Mouse (Mus musculus): ENCODE measurements around the gene Gm49336.

Gene Gm49336

DNA sequence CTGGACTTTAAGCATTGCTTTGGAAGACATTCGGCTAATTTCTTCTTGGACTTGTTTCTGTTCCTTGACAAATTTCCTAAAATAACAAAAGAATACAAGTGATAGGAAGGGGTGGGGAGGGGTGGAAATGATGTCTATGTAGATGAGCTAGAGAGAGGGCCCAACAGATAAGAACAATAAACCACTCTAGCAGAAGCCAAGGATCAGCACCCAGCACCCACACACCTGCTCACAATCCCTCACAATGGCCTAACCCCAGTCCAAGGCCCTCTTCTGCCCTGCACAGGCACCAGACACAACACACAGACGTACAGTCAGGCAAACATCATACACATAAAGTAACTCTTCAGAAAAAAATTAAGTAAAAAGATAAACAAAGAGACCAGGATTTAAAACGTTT is 12.8 kb downstream of the Gm49336 start:
- DNase-seq (ENCODE audit: low spot score), result no peak

DNA sequence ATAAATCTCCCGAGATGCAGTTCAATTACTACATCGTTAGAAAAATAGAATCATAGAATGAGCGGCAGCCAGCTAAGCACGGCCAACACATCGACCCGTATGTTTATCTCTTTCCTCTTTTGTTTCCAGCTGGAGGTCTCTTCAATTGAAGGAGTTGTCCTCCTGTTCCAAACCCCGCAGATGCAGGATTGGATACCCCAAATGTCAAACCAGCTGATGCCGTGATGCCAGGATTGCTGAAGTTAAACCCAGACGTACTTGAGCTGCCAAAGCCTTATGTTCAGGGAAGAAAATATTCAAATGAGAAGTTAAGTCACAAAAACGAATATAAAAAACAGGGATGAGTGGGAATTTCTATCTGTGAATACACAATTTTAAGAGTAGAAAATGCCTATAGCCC is 31.4 kb downstream of the Gm49336 start:
- no peak for DNase-seq (ENCODE audit: low spot score)

DNA sequence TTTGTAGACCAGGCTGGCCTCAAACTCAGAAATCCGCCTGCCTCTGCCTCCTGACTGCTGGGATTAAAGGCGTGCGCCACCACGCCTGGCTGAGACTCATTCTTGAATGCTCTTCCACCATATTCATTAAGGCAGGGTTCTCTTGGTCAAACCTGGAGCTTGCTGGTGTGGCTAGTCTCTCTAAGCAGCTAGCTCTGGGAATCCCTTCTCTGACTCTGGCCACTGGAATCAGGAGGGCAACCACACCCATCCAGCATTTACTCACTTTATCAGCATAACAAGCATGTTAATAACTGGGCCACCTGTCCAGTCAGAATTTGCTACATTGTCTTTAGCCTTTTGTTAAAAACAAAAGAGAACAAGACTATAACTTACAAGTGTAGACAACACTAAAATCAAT is 33.7 kb downstream of the Gm49336 start:
- DNase-seq (ENCODE audit: low spot score), result no peak

DNA sequence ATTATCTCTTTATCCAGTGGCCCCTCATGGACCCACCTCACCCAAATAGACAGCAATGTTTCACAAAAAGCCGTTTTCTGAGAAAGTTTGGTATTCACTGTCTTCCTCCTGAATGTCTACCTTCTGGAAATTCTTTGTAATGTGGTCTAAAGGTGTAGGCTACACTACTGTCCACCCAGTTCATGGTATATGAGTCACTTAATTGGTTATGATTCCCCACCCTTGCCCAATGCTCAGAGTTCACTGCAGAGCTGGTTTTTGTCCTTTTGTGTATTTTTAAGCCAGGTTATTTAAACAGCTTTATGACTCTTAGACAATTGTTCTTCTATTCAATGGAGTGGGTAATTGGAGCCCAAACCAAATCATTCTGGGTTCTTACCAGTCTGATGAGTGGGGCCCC is 35.2 kb downstream of the Gm49336 start:
- no peak for DNase-seq (ENCODE audit: low spot score)

DNA sequence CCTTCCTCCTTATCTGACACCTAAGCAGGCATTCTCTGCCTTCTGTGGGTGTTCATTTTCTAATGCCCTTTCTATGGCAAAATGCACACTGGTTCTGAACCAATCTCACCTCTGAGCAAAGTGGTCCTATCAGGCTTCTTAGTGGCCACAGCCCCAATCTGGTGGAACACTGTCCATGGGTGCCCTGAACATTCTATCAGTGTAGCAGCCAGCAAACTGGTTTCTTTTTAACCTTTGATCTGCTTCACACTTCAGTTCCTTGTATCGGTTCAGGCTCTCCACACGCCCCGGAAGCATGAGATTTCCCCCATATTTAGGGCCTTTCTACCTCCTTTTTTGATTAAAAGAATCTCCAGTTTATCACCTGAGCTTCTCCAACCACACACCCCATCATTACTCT is 36.3 kb downstream of the Gm49336 start:
- no peak for DNase-seq (ENCODE audit: low spot score)

DNA sequence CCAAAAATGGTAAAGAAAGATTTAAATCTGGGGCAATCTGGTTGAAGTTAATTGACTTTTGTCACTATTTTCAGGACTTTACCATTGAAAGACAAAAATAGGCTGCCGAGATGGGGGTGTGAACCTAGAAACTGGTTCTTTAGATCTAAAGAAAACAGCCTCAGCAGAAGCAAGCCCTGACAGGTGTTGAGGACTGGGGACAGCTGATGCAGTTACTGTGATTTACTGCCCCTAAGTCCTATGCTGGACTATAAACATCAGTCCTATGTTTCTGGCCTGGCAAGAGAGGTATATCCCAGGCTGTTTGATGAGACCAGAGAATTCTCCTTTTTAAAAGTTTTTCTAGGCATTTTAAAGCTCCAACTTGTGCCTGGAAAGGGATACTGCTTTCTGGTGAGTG is 37.3 kb downstream of the Gm49336 start:
- DNase-seq (ENCODE audit: low spot score), result no peak

DNA sequence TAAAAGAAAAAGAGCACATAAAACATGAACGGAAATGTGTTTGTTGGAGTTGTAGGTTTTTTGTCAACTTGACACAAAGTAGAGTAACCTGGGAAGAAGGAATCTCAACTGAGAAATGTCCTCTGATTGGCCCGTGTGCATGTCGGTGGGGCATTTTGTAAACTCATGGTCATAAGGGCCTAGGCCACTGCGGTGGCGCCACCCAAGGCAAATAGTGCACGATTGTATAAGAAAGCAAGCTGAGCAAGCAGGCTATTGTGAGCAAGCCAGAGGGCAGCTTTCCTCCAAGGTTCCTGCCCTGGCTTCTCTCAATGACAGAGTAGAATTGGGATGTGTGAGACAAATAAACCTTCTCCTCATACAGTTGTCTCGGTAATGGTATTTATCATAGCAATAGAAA is 42.1 kb downstream of the Gm49336 start:
- no peak for DNase-seq (ENCODE audit: low spot score)

DNA sequence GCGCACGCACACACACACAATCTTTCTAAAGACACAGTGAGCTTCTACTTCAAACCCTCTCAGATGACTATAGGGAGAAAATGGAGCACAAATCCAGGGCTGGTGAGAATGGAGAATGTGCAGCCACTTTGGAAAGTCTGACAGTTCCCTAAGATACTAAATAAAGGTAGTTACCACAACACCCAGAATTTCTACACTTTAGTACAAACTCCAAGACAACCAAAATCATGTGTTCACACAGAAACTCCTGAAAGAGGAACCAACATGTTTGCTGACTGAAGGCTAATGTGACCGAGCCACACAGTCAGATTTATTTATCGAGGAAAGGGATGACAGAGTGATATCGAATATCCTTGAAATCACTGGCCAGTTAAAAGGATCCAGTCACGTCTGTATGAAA is 46.3 kb downstream of the Gm49336 start:
- no peak for DNase-seq (ENCODE audit: low spot score)

DNA sequence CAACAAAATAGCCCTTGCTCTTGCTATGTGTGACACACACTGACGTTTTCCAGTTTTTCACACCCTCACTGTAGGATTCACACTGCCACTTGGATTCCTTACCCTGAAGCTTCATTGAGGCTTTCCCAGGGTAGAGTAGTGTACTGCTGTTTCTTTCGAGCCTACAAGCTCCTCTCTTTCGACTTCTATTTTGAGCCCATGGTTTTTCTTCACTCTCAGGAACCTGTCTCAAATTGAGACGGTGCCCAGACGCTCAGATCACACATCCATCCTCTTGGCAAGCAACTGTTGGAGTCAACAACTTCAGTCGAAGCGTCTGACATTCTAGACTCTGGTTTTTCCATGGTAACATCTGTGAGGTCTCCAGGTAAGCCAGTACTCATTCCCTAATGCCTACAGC is 54.4 kb downstream of the Gm49336 start, which contains the start of gene Atp8a2:
Atp8a2 (minus strand) TSS at position 296 of the 400 bp plus-strand sequence.
- DNase-seq (ENCODE audit: low spot score), result no peak

DNA sequence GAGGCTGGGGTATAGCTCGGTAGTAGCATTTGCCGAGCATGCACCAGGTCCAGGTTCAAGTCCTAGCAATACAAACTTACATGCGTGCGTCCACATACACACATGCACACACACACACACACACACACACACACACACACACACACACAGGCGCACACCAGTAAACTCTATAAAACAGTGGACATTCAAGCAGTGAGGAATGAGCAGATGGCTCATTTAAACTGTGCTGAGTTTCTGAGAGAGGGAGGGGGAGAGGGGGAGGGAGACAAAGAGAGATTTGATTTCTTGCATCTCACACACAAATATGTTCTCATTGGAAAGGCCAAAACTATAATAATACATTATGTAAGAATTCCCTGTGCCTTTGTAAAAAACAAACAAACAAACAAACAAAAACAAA is 55.3 kb downstream of the Gm49336 start:
- DNase-seq (ENCODE audit: low spot score), result no peak

DNA sequence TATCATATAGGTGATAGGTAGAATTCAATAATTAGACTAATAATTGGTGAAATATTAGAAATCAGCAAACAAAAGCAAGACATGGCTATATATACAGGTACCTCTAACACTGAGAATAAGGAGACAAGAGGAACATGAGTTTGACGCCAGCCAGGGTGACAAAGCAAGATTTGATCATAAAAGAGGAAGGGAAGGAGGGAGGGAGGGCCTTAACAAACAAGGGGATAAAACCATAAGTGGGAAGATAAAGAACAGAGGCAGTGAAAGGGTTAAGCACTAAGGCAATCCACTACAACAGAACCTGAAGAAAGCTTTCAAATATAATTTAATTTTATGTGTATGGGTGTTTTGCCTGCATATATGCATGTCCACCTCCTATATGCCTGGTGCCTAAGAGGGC is 56.7 kb downstream of the Gm49336 start:
- no peak for DNase-seq (ENCODE audit: low spot score)

DNA sequence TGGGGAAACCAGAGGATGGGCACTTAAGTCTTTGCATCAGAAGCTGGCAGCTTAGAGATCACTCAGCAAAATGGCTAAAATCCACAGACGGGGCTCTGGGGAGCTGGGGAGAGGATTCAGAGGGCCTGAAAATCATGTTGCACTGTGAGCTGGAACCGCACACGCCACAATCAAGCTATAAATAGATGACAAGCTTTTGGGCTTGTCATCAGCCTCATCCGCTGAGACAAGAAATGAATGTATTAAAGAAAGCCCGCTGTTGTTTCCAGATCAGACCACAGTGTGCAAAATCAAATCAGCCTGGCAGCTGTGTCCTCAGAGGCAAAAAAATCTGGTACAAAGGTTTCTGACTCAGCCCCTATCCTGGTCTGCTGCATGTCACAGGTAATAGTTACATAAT is 61.5 kb downstream of the Gm49336 start:
- no peak for DNase-seq (ENCODE audit: low spot score)

DNA sequence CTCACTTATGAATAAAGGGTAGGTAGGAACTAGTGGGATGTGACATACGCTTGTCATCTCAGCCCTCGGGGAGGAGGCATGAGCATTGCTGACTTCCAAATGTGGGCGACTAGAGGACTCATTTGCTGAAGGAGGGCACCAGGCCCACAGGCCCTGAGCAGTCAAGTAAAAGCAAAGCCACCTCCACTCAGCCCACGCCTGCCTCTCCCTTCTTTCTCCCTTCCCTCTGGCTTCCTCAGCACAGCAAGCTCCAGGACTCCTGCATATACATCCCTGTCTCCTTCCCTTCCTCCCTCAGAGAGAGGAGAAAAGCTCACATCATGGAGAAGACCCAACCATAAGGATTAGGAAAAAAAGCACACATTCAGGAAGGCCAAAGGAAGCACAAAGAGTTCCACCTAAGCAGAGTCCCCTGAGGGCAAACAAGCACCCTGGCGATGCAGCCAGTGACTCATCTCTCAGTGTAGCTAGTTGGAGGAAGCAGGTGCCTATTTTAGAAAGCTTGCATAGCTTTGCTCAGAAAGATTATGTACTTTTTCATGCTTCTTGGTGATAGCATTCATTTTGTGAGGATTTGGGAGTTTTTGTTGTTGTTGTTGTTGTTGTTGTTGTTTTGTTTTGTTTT is 63.0 kb downstream of the Gm49336 start:
- no peak for DNase-seq (ENCODE audit: low spot score)

DNA sequence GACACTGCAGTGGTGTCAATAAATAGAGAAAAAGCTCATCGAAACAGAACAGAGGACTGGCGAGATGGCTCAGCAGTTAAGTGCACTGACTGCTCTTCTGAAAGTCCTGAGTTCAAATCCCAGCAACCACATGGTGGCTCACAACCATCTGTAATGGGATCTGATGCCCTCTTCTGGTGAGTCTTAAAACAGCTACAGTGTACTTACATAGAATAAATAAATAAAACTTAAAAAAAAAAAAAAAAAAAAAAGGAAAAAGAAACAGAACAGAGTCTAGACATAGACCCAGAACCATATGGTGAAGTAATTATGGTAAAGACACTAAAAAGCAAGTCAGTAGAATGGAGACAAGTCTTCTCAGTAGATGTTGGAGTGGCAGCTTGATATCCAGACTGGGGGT is 70.0 kb downstream of the Gm49336 start:
- no peak for DNase-seq (ENCODE audit: low spot score)

DNA sequence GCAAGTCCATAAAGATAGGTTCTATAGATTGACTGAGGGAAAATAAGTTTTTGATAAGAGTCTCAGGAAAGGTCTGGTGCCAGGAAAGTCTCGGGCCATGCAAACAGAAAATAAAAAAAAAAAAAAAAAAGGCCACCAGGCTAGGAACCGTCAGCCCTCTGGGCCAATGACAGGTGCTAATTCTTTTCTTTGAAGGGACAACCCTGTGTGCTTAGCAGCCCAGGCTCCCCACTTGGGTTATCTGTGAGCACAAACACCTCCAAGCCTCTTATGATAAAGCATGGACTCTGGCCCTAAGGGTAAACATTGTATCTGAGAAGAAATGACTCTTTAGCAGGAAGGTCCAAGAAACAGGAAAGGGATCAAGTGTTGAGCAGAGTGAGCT is 72.7 kb downstream of the Gm49336 start:
- no peak for DNase-seq (ENCODE audit: low spot score)

DNA sequence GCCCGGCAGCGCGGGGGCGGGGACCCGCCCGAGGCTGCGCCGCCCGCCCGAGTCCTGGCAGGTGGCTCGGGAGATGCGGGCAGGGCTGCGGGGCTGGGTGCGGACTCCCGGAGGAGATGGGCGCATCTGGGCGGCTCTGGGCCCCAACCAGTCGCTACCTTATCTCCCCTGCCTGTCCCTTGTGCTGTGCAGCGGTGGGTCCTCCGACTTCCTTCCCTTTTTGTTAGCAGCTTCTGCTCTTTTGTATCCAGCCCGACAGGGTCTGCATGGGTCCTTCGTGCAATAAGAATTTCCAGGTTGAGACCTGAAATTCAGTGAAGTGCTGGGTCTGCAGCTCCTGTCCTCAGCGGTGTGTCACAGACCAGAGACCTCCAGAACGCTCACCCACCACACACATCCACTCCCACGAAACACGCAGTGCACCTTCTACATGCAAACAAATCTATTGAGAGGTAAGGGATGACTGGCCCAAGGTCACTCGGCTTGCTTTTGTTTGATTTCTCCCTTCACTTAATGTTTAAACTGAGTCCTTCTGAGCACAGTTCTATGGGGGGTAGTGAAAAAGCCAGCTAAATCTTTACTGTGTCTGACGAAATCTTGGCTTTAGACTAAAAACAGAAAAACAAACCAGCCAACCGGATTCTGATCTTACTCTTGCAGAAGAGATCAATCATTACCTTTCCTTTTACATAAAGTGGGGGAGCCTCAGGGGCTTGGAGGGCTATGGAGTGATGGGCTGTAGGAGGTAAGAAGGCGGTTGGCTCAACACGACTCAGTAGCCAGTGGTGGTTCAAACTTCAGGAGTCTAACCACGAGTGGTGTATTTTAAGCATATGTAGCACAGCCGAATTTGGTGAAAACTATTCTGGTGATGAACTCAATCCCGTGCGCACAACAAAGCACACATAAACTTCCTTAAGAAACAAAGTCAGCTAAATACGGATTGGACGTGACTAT is 73.4 kb downstream of the Gm49336 start:
- DNase-seq (ENCODE audit: low spot score), result peak; percentile 21

DNA sequence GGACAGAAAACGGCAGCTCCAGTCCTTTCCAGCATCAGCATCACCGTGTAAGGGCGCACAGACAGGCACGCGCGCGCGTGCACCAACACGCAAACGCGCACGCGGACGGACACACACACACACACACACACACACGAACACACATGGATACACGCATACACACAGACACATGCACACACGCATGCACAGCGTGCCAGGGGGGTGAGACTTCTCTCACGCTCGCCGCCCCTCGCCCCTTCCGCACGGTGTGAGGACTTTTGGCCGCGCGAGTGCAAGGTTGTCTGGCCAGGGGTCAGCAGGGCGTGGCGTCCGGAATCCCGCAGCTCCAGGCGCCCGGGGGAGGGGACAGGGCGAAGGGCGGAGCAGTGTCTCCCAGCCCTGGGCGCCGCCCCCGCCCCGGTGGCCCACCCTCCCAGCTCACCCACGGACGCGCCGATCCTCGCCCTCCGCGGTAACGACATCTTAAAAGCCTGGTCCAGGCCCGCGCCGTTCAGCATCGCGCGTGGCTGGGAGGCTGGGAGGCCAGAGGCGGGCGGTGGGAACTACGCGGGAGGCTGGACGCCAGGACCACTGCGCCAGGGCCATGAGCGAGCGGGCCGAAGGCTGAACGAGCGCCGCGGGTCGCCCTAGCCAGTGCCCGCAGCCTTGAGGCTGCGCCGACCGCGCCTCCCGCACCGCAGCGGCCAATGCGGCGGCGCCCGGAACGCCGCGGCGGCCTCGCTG is 74.3 kb downstream of the Gm49336 start:
- peak; percentile 25 for DNase-seq (ENCODE audit: low spot score)

DNA sequence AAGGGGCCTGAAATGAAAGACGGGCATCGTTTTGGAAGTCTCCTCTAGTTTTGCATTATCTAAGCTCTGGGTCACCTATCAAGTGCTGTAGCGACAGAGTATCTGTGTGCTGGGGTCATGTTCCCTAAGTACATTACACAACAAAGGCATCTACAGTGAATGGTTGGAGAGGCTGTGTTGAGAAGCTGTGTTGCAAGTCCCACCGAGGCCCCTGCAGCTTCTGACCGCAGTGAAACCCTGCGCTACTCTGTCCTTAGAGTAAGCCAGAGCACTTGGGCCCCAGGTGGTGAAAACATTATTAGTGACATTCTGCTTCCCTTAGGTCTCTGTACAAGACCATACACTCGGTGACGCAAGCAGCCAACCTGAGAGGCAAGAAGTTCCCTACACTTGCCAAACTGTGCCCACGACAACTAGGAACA is 74.8 kb downstream of the Gm49336 start:
- DNase-seq (ENCODE audit: low spot score), result no peak

DNA sequence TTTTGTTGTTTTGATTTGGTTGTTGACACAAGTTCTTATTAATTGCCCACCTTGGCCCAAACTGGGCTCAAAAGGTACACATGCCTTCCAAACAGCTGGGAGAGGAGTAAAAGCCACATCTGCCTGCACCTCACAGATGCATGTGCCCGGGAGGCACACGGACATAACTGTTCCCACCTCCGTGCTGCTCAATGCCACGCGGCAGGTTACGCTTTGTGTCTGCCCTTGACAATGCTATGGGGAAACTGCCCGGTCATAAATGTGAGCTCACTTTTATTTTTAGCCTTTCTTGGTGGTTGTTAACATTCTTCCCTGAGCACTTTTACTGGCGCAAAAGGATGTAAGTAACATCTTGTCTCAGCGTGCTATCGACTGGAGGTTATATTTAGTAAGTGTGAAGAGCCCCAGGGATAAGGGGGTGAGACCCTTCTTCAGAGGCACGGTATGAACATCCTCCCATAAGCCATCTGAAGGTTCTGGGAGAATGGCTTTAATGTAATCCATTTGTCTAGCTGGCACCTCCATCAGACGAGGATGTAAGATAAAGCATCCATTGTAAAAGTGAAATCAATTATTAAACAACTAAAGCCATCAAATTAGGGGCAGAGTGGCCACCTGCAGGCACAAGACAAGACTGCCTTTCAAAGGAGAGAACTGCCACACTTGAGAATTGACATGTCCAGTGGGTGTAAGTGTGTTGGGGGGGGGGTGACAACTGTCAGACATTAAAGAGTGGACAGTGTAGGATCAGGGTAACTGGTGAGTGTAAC is 78.8 kb downstream of the Gm49336 start:
- no peak for DNase-seq (ENCODE audit: low spot score)

DNA sequence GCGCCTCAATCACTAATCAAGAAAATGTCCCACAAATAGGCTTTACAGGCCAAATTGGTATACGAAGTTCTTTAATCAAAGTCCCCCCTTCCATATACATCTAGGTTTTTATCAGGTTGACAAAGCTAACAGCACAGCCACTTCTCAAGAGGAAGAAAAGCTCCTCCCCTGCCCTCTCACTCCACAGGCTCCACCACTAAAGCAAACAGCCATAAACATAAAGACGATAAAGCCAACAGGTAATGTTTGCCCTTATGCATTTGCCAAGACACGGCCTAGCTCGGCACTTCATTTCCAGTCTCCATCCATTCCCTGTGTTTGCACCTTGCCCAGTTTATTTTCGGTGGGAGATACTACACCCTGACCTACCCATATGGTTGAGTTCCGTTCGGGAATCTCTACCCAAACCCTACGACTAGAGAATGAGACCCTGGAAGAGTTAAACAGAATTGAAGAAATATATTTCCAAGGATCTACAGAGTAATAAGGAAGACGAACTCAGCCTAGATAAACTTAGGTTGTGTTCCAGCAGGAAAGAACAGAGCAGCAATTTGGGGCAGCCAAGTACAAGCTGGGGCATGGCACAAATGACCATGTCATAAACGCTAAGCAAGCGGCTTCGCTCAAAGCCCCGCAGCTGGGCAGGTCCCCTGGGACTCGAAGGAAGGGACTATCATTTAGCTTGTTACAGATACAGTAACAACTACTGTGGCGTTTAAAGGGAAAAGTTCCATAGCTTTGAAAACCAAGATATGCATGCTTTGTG is 80.3 kb downstream of the Gm49336 start:
- no peak for DNase-seq (ENCODE audit: low spot score)

DNA sequence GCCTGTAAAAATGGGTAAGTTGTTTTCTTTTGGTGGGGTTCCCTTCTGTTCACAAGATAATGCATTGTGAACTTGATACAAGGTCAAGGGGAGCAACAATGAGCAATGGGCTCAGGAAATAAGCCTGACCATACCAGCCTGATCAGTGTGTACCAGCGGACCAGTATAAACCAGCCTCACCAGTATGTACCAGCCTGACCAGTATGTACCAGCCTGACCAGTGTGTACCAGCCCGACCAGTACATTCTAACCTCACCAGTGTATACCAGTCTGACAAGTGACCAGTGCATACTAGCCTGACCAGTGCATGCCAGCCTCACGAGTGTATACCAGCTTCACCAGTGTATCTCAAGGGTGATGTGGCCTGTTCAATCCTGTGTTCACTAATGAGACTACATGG is 87.9 kb downstream of the Gm49336 start:
- no peak for DNase-seq (ENCODE audit: low spot score)

Data from T-cell, adult 2 months (primary cell).